Mouse (Mus musculus): ENCODE results near the gene Fam50b. TPM values are rescaled to one million over a fixed set of nuclear protein-coding genes. Genes with fewer than 3 reads are reported as not detected.

Fam50b gene
- not detected for polyA plus RNA-seq (2012; fragmentation: generic; extraction: Trizol)

GRCm38 (mm10) chr13:34734686-34735085 is at the start of gene Fam50b:
Gene Fam50b (plus strand): TSS chr13:34734850.
- Histone ChIP-seq H3K36me3 (ENCODE audit: control insufficient read depth, insufficient read depth) (no peaks in the 10 kb centered on the region), H3K79me2 (ENCODE audit: control insufficient read depth, insufficient read depth) (no peaks in the 10 kb centered on the region), H3K27me3 (ENCODE audit: control insufficient read depth, insufficient read depth, insufficient read length) (no peaks in the 10 kb centered on the region), H3K4me3 (no peak within 1 kb of the TSS), H3K4me2 (ENCODE audit: low read depth) (no peak within 1 kb of the TSS), H3ac (ENCODE audit: control insufficient read depth, insufficient read length) (no peak within 1 kb of the TSS)
- no peak for TF ChIP-seq CEBPB (IDR thresholded peaks at IDR 0.05; ENCODE audit: insufficient read depth, poor library complexity, severe bottlenecking)
- TF ChIP-seq E2F4 (IDR thresholded peaks at IDR 0.05; ENCODE audit: insufficient read depth) = no peak
- no peak for TF ChIP-seq MYOD1 (IDR thresholded peaks at IDR 0.05; ENCODE audit: control insufficient read depth in 1 of 3, insufficient read length in 2 of 3, low read depth in 2 of 3)
- no peak for TF ChIP-seq MYOG (IDR thresholded peaks at IDR 0.05; ENCODE audit: control insufficient read depth in 1 of 3, insufficient read depth in 1 of 3, insufficient read length in 2 of 3, low read depth in 2 of 3)
- TF ChIP-seq TCF3 (IDR thresholded peaks at IDR 0.05; ENCODE audit: insufficient read length, low read depth) = no peak
- TF ChIP-seq POLR2A (IDR thresholded peaks at IDR 0.05; ENCODE audit: insufficient read length, low read depth) = no peak
- no peak for TF ChIP-seq TCF12 (IDR thresholded peaks at IDR 0.05; ENCODE audit: insufficient read depth, poor library complexity, severe bottlenecking)
- TF ChIP-seq REST (IDR thresholded peaks at IDR 0.05; ENCODE audit: insufficient read depth, insufficient read length) = no peak
- no peak for TF ChIP-seq USF1 (IDR thresholded peaks at IDR 0.05; ENCODE audit: low read depth)
- TF ChIP-seq SRF (IDR thresholded peaks at IDR 0.05; ENCODE audit: control insufficient read depth, insufficient read length, low read depth) = no peak
- no peak for TF ChIP-seq POLR2AphosphoS2 (IDR thresholded peaks at IDR 0.05; ENCODE audit: insufficient read length, low read depth)
- no peak for TF ChIP-seq MAX (IDR thresholded peaks at IDR 0.05; ENCODE audit: low read depth)

- Histone ChIP-seq H3K79me2 (ENCODE audit: control insufficient read depth, insufficient read depth) (no peaks in the 10 kb centered on the region), H3K27me3 (ENCODE audit: control insufficient read depth, insufficient read depth, insufficient read length) (no peaks in the 10 kb centered on the region), H3K4me3 (no peak overlapping the region), H3ac (ENCODE audit: control insufficient read depth, insufficient read length) (no peak overlapping the region), H3K4me2 (ENCODE audit: low read depth) (no peak overlapping the region), H3K36me3 (ENCODE audit: control insufficient read depth, insufficient read depth) (no peaks in the 10 kb centered on the region)
- TF ChIP-seq E2F4 (IDR thresholded peaks at IDR 0.05; ENCODE audit: insufficient read depth) = no peak
- TF ChIP-seq TCF3 (IDR thresholded peaks at IDR 0.05; ENCODE audit: insufficient read length, low read depth) = no peak
- TF ChIP-seq MAX (IDR thresholded peaks at IDR 0.05; ENCODE audit: low read depth) = no peak
- TF ChIP-seq SRF (IDR thresholded peaks at IDR 0.05; ENCODE audit: control insufficient read depth, insufficient read length, low read depth) = no peak
- TF ChIP-seq POLR2A (IDR thresholded peaks at IDR 0.05; ENCODE audit: insufficient read length, low read depth) = no peak
- no peak for TF ChIP-seq POLR2AphosphoS2 (IDR thresholded peaks at IDR 0.05; ENCODE audit: insufficient read length, low read depth)
Observed at GRCm38 (mm10) chr13:34685008-34685765, 49.5 kb upstream of the Fam50b start.

- Histone ChIP-seq H3K4me2 (ENCODE audit: low read depth) (peak overlapping the region; percentile 22), H3K36me3 (ENCODE audit: control insufficient read depth, insufficient read depth) (no peaks in the 10 kb centered on the region), H3K79me2 (ENCODE audit: control insufficient read depth, insufficient read depth) (no peaks in the 10 kb centered on the region), H3ac (ENCODE audit: control insufficient read depth, insufficient read length) (no peak overlapping the region), H3K27me3 (ENCODE audit: control insufficient read depth, insufficient read depth, insufficient read length) (no peaks in the 10 kb centered on the region), H3K4me3 (no peak overlapping the region)
- TF ChIP-seq REST (IDR thresholded peaks at IDR 0.05; ENCODE audit: insufficient read depth, insufficient read length) = no peak
- no peak for TF ChIP-seq SRF (IDR thresholded peaks at IDR 0.05; ENCODE audit: control insufficient read depth, insufficient read length, low read depth)
- no peak for TF ChIP-seq E2F4 (IDR thresholded peaks at IDR 0.05; ENCODE audit: insufficient read depth)
- no peak for TF ChIP-seq MYOG (IDR thresholded peaks at IDR 0.05; ENCODE audit: control insufficient read depth in 1 of 3, insufficient read depth in 1 of 3, insufficient read length in 2 of 3, low read depth in 2 of 3)
- TF ChIP-seq MAX (IDR thresholded peaks at IDR 0.05; ENCODE audit: low read depth) = no peak
- no peak for TF ChIP-seq POLR2AphosphoS2 (IDR thresholded peaks at IDR 0.05; ENCODE audit: insufficient read length, low read depth)
- no peak for TF ChIP-seq TCF12 (IDR thresholded peaks at IDR 0.05; ENCODE audit: insufficient read depth, poor library complexity, severe bottlenecking)
- TF ChIP-seq CEBPB (IDR thresholded peaks at IDR 0.05; ENCODE audit: insufficient read depth, poor library complexity, severe bottlenecking) = no peak
- TF ChIP-seq USF1 (IDR thresholded peaks at IDR 0.05; ENCODE audit: low read depth) = no peak
- TF ChIP-seq POLR2A (IDR thresholded peaks at IDR 0.05; ENCODE audit: insufficient read length, low read depth) = no peak
- no peak for TF ChIP-seq TCF3 (IDR thresholded peaks at IDR 0.05; ENCODE audit: insufficient read length, low read depth)
- no peak for TF ChIP-seq MYOD1 (IDR thresholded peaks at IDR 0.05; ENCODE audit: control insufficient read depth in 1 of 3, insufficient read length in 2 of 3, low read depth in 2 of 3)
Observed at GRCm38 (mm10) chr13:34691049-34691448, 43.6 kb upstream of the Fam50b start.

- Histone ChIP-seq H3K4me2 (ENCODE audit: low read depth) (no peak overlapping the region), H3K4me3 (no peak overlapping the region), H3K79me2 (ENCODE audit: control insufficient read depth, insufficient read depth) (no peaks in the 10 kb centered on the region), H3K36me3 (ENCODE audit: control insufficient read depth, insufficient read depth) (no peaks in the 10 kb centered on the region), H3ac (ENCODE audit: control insufficient read depth, insufficient read length) (no peak overlapping the region), H3K27me3 (ENCODE audit: control insufficient read depth, insufficient read depth, insufficient read length) (no peaks in the 10 kb centered on the region)
- TF ChIP-seq TCF12 (IDR thresholded peaks at IDR 0.05; ENCODE audit: insufficient read depth, poor library complexity, severe bottlenecking) (no peak), CEBPB (IDR thresholded peaks at IDR 0.05; ENCODE audit: insufficient read depth, poor library complexity, severe bottlenecking) (no peak), SRF (IDR thresholded peaks at IDR 0.05; ENCODE audit: control insufficient read depth, insufficient read length, low read depth) (no peak), POLR2A (IDR thresholded peaks at IDR 0.05; ENCODE audit: insufficient read length, low read depth) (no peak), MAX (IDR thresholded peaks at IDR 0.05; ENCODE audit: low read depth) (no peak), TCF3 (IDR thresholded peaks at IDR 0.05; ENCODE audit: insufficient read length, low read depth) (no peak), POLR2AphosphoS2 (IDR thresholded peaks at IDR 0.05; ENCODE audit: insufficient read length, low read depth) (no peak), MYOD1 (IDR thresholded peaks at IDR 0.05; ENCODE audit: control insufficient read depth in 1 of 3, insufficient read length in 2 of 3, low read depth in 2 of 3) (no peak), USF1 (IDR thresholded peaks at IDR 0.05; ENCODE audit: low read depth) (no peak), REST (IDR thresholded peaks at IDR 0.05; ENCODE audit: insufficient read depth, insufficient read length) (no peak), MYOG (IDR thresholded peaks at IDR 0.05; ENCODE audit: control insufficient read depth in 1 of 3, insufficient read depth in 1 of 3, insufficient read length in 2 of 3, low read depth in 2 of 3) (no peak), E2F4 (IDR thresholded peaks at IDR 0.05; ENCODE audit: insufficient read depth) (no peak)
Observed at GRCm38 (mm10) chr13:34693111-34693510, 41.5 kb upstream of the Fam50b start.

All from myocyte (in vitro differentiated cells).